Mouse (Mus musculus) frontal cortex, postnatal 36 days (tissue): Measurements from ENCODE around the gene Degs2.
A peak's percentile ranks its signal among the peaks of the same experiment; 100 is the strongest.

Experiments used
- DNase-seq, 2 experiments: peaks; one replicate each; pipeline ENCODE4 v3.0.0; 2022; ENCODE audit warnings: low spot score in 2 of 2

The Degs2 gene

GRCm38 (mm10) chr12:108653358-108654335 is 48.5 kb downstream of the Degs2 start:
- DNase-seq, result no peak

DNA sequence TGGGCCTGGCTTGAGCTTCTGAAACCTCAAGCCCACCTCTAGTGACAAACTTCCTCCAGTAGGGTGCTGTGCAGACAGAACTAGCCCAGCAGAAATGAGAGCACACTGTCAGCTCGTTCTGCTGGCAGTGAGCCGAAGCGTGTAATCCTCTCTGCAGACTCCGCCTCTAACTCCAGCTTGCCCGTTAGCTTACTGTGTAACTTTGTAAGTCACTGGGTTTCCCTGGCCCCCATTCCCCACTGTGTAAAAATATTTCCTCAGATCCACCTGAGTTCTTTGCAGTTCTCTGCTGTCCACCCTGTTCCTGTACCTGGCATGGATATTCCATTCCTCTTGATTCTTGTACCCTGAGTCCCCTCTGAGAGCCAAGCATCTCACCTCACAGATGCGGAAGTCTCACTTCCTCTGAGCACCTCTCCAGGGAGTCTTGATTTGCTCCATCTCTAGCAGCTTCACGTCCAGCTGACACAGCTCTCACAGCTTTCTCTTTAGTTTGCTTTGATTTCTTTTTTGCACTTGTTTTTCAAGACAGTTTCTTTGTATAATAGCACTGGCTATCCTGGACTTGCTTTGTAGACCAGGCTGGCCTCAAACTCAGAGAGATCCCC is 51.0 kb downstream of the Degs2 start:
- peak in 1 of 2 experiments; percentile 59 for DNase-seq

DNA sequence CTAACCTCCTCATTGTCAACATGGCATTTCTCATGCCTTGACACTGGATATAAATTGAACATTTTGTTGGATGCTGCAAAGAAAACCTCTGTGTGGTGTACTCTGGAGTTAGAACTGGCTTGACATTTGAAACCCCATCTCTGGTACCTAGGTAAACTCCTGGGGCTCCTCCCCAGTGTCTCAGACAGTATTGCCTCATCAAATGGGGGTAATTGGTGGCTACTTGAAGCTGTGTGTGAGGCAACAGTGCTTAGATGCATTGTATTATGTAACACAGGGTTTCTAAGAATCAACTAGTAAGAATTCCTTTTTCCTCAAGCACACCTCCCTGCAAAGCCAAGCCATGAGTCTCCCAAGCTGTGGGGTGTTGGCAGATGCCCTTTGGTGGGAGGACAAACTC is 54.3 kb downstream of the Degs2 start:
- DNase-seq, result no peak

DNA sequence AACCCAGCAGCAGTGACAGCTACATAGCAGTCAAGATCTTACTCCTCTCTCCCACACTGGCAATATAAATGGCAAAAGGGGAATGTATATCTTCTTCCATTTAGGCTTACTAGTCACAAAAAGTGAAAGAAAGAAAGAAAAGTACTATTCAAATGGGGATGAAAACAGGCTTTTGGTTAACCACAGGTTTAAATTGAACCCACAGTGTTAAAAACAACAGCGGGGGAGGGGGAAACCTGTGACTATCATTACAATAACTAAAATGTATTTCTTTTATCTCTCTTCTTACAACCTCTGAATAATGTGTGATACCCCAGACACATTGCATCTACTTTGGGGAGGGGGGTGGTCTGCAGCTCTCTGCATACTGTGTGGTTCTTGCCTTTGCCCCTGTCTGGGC is 55.9 kb downstream of the Degs2 start:
- no peak for DNase-seq

DNA sequence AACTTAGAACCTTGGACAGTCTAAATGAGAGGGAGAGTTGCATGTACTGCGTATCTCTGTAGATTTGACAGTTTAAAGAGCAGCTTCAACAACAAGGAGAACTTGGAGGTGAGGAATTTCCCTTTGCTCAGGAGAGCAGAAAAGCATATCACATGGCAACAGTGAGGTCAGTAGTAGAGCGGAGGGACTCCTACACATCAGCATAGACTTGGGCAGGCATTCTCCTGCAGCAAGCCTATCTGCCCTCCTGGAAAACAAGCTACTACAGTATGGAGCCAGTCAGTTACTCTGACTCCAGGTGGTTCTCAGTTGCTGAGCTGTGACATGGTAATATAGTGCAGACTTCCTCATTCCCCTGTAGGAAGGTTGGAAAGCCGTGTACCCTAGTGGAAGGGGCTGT is 60.1 kb downstream of the Degs2 start:
- no peak for DNase-seq

GRCm38 (mm10) chr12:108639126-108639525 is 63.0 kb downstream of the Degs2 start:
- DNase-seq, result no peak

GRCm38 (mm10) chr12:108637440-108637839 is 64.7 kb downstream of the Degs2 start:
- DNase-seq, result no peak

- no peak for DNase-seq
Observed at GRCm38 (mm10) chr12:108635501-108635900, 66.6 kb downstream of the Degs2 start.

DNA sequence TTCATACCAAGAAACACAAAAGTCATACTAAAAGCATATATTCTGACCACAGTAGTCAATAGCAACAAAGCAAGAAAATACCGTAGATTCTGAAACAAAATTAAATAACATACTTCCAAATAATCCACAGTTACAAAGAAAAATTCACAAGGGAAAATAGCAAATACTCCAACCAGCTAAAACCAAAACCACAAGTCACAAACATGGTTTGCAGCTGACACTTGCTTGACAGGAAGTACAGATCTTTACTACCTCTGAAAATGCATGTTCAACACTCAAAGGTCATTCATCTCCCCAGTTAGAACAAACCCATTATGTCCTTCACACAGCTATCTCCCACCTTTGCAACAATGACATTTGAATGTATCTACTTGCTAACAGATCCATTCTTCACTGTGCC is 68.1 kb downstream of the Degs2 start:
- no peak for DNase-seq

DNA sequence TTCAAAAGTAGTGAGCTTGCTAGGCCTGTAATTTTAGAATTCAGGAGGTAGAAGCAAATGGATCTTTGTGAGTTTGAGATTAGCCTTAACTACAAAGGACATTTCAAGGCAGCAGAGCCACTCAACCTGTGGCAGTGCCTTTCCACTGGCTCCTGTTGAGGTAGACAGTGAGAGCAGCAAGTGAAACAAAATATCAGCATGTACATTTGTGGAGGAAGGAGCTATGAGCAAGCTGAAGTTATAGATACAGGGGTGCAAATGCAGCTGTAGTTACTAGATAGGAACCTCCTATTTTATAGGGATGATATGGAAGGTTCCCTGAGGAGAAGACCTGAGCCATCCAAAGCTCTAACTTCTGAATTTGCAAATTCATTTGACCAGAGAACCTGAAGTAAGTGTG is 69.6 kb downstream of the Degs2 start:
- DNase-seq, result no peak

DNA sequence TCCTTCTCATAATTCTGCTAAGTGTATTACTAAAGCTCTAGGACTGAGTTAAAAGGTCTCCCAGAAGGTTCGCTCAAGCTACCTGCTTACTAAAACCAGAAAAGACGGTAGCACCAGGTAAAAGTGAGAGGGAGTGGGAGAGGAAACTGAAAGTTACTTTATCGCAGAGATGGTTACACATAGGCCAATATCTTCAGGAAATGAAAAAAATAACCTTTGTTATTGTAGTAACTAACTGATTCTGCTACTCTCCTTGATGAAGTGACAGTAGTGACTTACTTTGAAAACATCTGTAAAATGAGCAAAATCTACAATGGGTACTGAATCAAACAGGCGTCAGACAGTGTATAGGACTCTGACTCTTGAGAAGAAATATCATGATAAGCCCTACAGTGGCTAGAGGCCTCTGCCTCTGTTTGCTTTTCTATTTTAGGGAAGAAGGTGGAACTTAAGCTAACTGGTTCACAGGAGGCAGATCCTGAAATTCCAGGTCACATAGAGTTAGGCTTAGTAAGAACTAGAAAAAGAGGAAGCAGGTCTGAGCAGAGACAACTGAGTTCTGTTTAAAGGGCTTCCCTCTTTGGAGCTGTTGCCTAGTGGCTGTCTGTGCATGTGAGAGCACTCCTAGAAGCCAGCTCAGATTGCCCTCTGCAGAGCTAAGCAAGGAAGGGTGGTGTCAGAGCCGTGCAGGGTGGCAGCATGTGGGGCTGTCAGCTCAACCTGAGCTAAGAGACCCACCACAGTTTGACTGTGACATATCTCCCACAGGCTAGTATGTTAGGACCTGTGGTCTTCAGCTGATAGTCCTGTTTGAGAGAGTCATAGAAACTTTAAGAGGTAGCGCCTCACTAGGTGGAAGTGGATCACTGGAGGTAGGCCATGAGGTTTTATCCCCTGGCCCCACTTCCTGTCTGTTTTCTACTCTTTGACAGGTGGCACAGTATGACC is 71.1 kb downstream of the Degs2 start:
- no peak for DNase-seq

- no peak for DNase-seq
Observed at GRCm38 (mm10) chr12:108629556-108629955, 72.6 kb downstream of the Degs2 start.
